Mouse (Mus musculus) CH12.LX (cell line): ENCODE data around the gene Cnot2. TPM values are rescaled to one million over a fixed set of nuclear protein-coding genes. Genes with fewer than 3 reads are reported as not detected.

Experiments used
- DNase-seq: peaks from one replicate; pipeline ENCODE4 v3.0.0-alpha.2; 2013; ENCODE audit errors: extremely low read depth
- H3K27ac ChIP-seq: 2 replicates; pipeline ENCODE4 v1.5.1; 2012; ENCODE audit warnings: low read depth, mild to moderate bottlenecking, control low read depth, moderate library complexity; ENCODE audit not compliant: insufficient read depth
- H3K27me3 ChIP-seq: replicated peaks from 2 replicates; pipeline ENCODE3; 2012; ENCODE audit warnings: inconsistent platforms
- H3K36me3 ChIP-seq, 2 experiments: replicated peaks in 1 of 2; 2 replicates each; pipeline versions ENCODE3 to v1.6.1; 2012; ENCODE audit warnings: inconsistent platforms in 1 of 2, low read length in 1 of 2, mild to moderate bottlenecking in 1 of 2, mixed read lengths in 1 of 2, moderate library complexity in 1 of 2; ENCODE audit not compliant: control insufficient read depth in 1 of 2, insufficient read depth in 1 of 2
- H3K4me1 ChIP-seq, 2 experiments: 2 replicates each; pipeline ENCODE4 v1.6.1; 2012; ENCODE audit warnings: inconsistent platforms in 1 of 2, moderate library complexity in 1 of 2; ENCODE audit not compliant: insufficient read depth in 2 of 2, control insufficient read depth in 1 of 2
- H3K4me2 ChIP-seq: 2 replicates; pipeline ENCODE4 v1.6.1; 2012; ENCODE audit warnings: low read depth, mild to moderate bottlenecking, control low read depth; ENCODE audit not compliant: poor library complexity, insufficient read depth, severe bottlenecking
- H3K4me3 ChIP-seq, 3 experiments: fragments of 150-350 bp in 1 of 3; sonication (generic) in 1 of 3; replicated peaks in 1 of 3; 2 replicates each; pipeline versions ENCODE3 to v1.5.1; 2011 to 2012; ENCODE audit warnings: low read depth in 2 of 3, low read length in 2 of 3, mild to moderate bottlenecking in 2 of 3, moderate library complexity in 2 of 3, control low read depth in 1 of 3, improper control_type of control experiment in 1 of 3, inconsistent platforms in 1 of 3, mixed read lengths in 1 of 3; ENCODE audit not compliant: poor library complexity in 1 of 3
- H3K79me2 ChIP-seq: replicated peaks from 2 replicates; pipeline ENCODE4 v1.6.1; 2012; ENCODE audit warnings: mild to moderate bottlenecking, moderate library complexity; ENCODE audit not compliant: control insufficient read depth, poor library complexity, insufficient read depth, severe bottlenecking; ENCODE audit errors: extremely low read depth
- H3K9ac ChIP-seq: 2 replicates; pipeline ENCODE4 v1.6.1; 2012; ENCODE audit warnings: low read depth, mild to moderate bottlenecking, control low read depth, moderate library complexity; ENCODE audit not compliant: insufficient read depth
- H3K9me3 ChIP-seq: replicated peaks from 2 replicates; pipeline ENCODE3; 2012; ENCODE audit warnings: low read length, inconsistent platforms, mixed read lengths
- BHLHE40 ChIP-seq: IDR thresholded peaks from 2 replicates; pipeline ENCODE4 v1.6.1; 2011; ENCODE audit warnings: mild to moderate bottlenecking, low read depth, low read length, improper control_type of control experiment
- ETS1 ChIP-seq: conservative IDR thresholded peaks from 2 replicates; pipeline ENCODE4 v1.6.1; 2012; ENCODE audit warnings: low read depth, mild to moderate bottlenecking, inconsistent platforms, low read length, improper control_type of control experiment, moderate library complexity
- JUN ChIP-seq: IDR thresholded peaks from 2 replicates; pipeline ENCODE4 v1.6.1; 2011; ENCODE audit warnings: low read depth, mild to moderate bottlenecking, low read length, improper control_type of control experiment, moderate library complexity; ENCODE audit not compliant: insufficient read depth
- MAFK ChIP-seq: IDR thresholded peaks from 2 replicates; pipeline ENCODE4 v1.6.1; 2011; ENCODE audit warnings: low read length, improper control_type of control experiment; ENCODE audit not compliant: insufficient replicate concordance
- MEF2A ChIP-seq: IDR thresholded peaks from 2 replicates; pipeline ENCODE4 v1.6.1; 2014; ENCODE audit warnings: low read depth, mild to moderate bottlenecking, inconsistent platforms, low read length, improper control_type of control experiment, borderline replicate concordance
- MXI1 ChIP-seq: IDR thresholded peaks from 2 replicates; pipeline ENCODE4 v1.6.1; 2011; ENCODE audit warnings: mild to moderate bottlenecking, low read depth, low read length, improper control_type of control experiment
- NELFE ChIP-seq: IDR thresholded peaks from 2 replicates; pipeline ENCODE4 v1.6.1; 2011; ENCODE audit warnings: low read depth, low read length, improper control_type of control experiment
- PAX5 ChIP-seq: IDR thresholded peaks from 2 replicates; pipeline ENCODE4 v1.6.1; 2012; ENCODE audit warnings: low read length, inconsistent platforms, mixed read lengths
- POLR2A ChIP-seq: IDR thresholded peaks from 2 replicates; pipeline ENCODE4 v1.6.1; 2011; ENCODE audit warnings: low read depth, mild to moderate bottlenecking, improper control_type of control experiment, low read length
- RAD21 ChIP-seq: IDR thresholded peaks from 2 replicates; pipeline ENCODE4 v1.6.1; 2011; ENCODE audit warnings: low read depth, mild to moderate bottlenecking, low read length, improper control_type of control experiment, moderate library complexity
- RCOR1 ChIP-seq: conservative IDR thresholded peaks from 2 replicates; pipeline ENCODE4 v1.6.1; 2012; ENCODE audit warnings: low read depth, mild to moderate bottlenecking, inconsistent platforms, low read length, improper control_type of control experiment
- TBP ChIP-seq: conservative IDR thresholded peaks from 2 replicates; pipeline ENCODE4 v1.6.1; 2011; ENCODE audit warnings: low read depth, low read length, improper control_type of control experiment
- USF1 ChIP-seq: IDR thresholded peaks from 2 replicates; pipeline ENCODE4 v1.6.1; 2014; ENCODE audit warnings: low read depth, mild to moderate bottlenecking, inconsistent platforms, low read length, improper control_type of control experiment
- USF2 ChIP-seq: conservative IDR thresholded peaks from 2 replicates; pipeline ENCODE4 v1.6.1; 2011; ENCODE audit warnings: low read depth, low read length, improper control_type of control experiment
- ZC3H11A ChIP-seq: IDR thresholded peaks from 2 replicates; pipeline ENCODE4 v1.6.1; 2012; ENCODE audit warnings: low read depth, mild to moderate bottlenecking, inconsistent platforms, low read length, improper control_type of control experiment
- dilution Hi-C: fragments of 300-500 bp; cut with MboI; formaldehyde crosslinking; loops from 2 replicates; pipeline ENCODE4 v1.14.3; 2020; ENCODE audit warnings: low sequenced_read_pairs; ENCODE audit not compliant: extremely low pct_unique_long_range_greater_than_20kb, extremely low pct_ligation_motif_present
- in situ Hi-C: fragments of 300-500 bp; cut with MboI; formaldehyde crosslinking; loops from 3 replicates; pipeline ENCODE4 v1.14.3; 2019; ENCODE audit warnings: low sequenced_read_pairs, low pct_ligation_motif_present, low pct_unique_long_range_greater_than_20kb, mixed read lengths
- polyA plus RNA-seq: library from polyadenylated mRNA; unstranded; fragments of >175 nt; gene quantifications from 2 replicates; pipeline ENCODE4 v1.2.1, GENCODE M21; 2012; ENCODE audit warnings: low read depth; ENCODE audit not compliant: insufficient read length
- total RNA-seq, 2 experiments: library from RNA; depleted of rRNA; stranded (reverse); fragments of 300-350 nt in 1 of 2; fragments of >200 nt in 1 of 2; gene quantifications; 2 replicates each; pipeline ENCODE4 v1.2.3; 2012 to 2014

Gene Cnot2
- total and polyA plus RNA-seq, 3 experiments, result 69.5 to 150 (median 97.0) TPM

DNA sequence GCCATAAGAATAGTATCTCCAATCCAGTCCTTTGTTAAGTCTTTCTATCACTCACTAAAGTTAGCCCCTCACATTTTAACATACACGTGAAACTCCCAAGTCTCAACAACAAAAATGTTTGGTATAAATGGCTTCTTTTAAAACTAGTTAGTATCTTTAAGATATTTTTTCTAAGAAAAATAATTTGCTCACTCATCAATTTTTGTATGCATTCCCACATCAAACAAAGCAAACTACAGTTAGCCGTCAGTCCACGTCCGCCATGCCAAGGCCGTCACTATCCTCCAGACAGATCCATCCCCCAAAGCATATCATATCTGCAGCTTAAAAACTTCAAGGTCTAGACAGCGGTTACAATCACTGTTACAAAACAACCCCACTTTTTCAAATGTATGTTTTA, 65.7 kb downstream of the Cnot2 start:
- Histone ChIP-seq H3K27ac (no peak overlapping the region), H3K36me3 (peaks cover 0 to 31% of the 10 kb centered on the region in 2 experiments), H3K9me3 (no peaks in the 10 kb centered on the region), H3K79me2 (peaks cover 2% of the 10 kb centered on the region; the same call in 1 of the 2 replicates), H3K27me3 (no peaks in the 10 kb centered on the region), H3K4me1 (peaks cover 0 to 39% of the 10 kb centered on the region in 2 experiments; a peak in 2 of 4 replicates), H3K9ac (no peak overlapping the region), H3K4me2 (no peak overlapping the region), H3K4me3 (no peak overlapping the region)
- DNase-seq, result no peak
- dilution Hi-C loops, result no loop called here
- in situ Hi-C loops, result no loop called here
- no peak for TF ChIP-seq ETS1
- peak; percentile 62; the same call in 1 of the 2 replicates for TF ChIP-seq MAFK
- TF ChIP-seq USF1, result no peak

DNA sequence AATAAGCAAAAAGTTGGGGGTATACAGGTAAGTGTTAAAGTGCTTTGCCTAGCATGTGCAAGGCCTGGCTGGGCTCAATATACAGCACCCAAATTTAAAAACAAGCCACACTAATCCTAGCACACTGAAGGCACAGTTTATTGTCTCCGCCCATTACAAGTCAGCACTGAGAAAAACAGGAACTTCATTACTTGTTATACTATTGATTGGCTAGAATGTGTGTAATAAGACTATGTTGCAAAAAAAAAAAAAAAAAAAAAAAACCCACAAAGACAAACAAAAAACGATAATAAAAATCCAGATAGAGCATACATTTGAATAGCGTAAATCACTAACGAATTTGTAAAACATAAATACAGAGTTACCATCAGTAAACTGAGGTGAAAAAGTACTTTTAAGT, 66.2 kb downstream of the Cnot2 start:
- Histone ChIP-seq H3K4me3 (no peak overlapping the region), H3K4me1 (peaks cover 0 to 42% of the 10 kb centered on the region in 2 experiments; a peak in 2 of 4 replicates), H3K27ac (no peak overlapping the region), H3K36me3 (peaks cover 0 to 33% of the 10 kb centered on the region in 2 experiments), H3K4me2 (no peak overlapping the region), H3K27me3 (no peaks in the 10 kb centered on the region), H3K9me3 (no peaks in the 10 kb centered on the region), H3K79me2 (peaks cover 2% of the 10 kb centered on the region; the same call in 1 of the 2 replicates), H3K9ac (no peak overlapping the region)
- in situ Hi-C loops, result no loop called here
- TF ChIP-seq RAD21, result no peak
- TF ChIP-seq USF2, result no peak
- no peak for TF ChIP-seq BHLHE40
- no peak for TF ChIP-seq TBP
- TF ChIP-seq POLR2A, result no peak
- no peak for TF ChIP-seq MEF2A
- no peak for TF ChIP-seq NELFE
- TF ChIP-seq USF1, result no peak
- TF ChIP-seq RCOR1, result no peak
- no peak for TF ChIP-seq ETS1
- TF ChIP-seq MXI1, result no peak
- no peak for TF ChIP-seq ZC3H11A
- no peak for TF ChIP-seq PAX5
- no peak for TF ChIP-seq JUN
- dilution Hi-C loops, result no loop called here
- DNase-seq, result no peak
